Mouse (Mus musculus): ENCODE measurements around the gene Rbm3.
"Not testable (repeated sequence)": the region's sequence is repeated elsewhere in the genome, so short reads cannot be mapped to it uniquely, and the experiment has no call there.

DNA sequence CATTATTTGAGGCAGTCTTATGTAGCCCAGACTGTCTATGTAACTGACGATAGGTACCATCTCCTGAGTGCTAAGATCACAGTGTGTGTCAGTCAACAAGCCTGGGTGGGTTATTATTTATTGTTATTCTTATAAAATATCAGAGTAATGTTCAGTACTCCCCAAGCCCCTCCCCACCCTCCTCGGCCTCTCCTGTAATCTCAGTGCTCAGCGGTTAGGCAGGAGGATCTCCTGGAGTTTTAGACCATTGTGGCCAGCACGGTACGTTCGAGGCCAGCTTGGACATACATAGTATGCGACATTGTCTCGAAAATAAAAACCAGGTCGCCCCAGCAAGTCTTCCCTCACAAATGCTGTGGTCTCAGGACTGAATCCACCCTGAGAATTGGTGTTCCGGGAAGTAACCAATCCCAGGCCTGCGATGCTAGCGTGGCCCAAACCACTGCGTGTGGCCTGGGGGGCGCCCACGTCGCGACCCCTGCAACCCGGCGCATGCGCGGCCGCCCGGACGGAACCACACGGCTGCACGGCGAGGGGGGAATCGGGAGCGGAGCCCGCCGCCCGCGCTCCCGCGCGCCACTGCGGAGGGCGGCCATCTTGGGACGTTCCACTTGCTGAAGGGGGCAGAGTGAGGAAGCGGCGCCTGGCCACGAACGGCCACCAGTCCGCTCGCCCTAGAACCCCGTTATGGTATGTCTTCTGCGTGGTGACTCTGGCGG is 49.5 kb downstream of the Rbm3 start:
- not testable (repeated sequence) for TF ChIP-seq CTCF, EP300 (IDR thresholded peaks at IDR 0.05)

Data from lung, postnatal 0 days (tissue).